Mouse (Mus musculus) Muller cell, postnatal 12 days (primary cell): ENCODE measurements around the gene Tecpr1.

ENCODE experiments used
- DNase-seq: peaks from one replicate; pipeline ENCODE4 v3.0.0-alpha.2; 2015; ENCODE audit errors: inconsistent ontology term

Gene Tecpr1

DNA sequence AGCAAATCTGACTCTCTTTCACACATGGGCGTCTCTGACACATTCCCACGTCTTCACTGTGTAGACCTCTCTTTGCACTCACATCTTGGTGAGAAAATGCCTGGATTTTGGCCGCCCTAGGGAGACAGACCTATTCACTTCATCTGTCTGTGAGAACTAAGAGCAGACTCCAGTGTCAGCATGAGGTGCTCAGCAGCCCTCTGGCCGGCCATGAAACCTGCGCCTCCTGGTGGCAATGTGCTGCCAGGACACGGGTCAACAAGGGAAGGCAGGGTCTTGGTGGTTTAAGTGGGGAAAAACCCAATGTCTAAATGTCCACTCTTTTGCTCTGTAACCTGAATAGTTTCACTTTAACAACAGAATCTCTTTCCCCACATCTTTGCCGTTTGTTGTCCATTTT lies 9.0 kb downstream of the Tecpr1 start:
- DNase-seq = no peak

DNA sequence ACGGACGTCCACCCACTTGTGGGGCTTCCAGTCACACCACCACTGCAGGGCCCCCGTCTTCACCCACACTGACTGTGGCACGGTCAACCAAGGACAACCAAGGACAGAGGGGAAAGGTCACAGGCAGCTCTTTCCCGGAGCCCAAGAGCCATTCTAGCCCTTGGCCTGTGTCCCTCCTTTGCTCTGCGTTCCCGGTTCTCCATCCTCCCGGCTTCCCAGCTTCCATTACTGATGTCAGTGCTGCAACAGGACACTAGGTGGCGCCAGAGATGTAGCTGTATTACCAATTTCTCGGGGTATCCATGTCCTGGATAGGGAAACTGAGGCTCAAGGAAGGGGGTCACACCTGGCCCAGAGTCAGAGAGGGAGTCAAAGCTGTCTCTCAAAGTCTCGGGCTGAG lies 15.9 kb downstream of the Tecpr1 start:
- no peak for DNase-seq

DNA sequence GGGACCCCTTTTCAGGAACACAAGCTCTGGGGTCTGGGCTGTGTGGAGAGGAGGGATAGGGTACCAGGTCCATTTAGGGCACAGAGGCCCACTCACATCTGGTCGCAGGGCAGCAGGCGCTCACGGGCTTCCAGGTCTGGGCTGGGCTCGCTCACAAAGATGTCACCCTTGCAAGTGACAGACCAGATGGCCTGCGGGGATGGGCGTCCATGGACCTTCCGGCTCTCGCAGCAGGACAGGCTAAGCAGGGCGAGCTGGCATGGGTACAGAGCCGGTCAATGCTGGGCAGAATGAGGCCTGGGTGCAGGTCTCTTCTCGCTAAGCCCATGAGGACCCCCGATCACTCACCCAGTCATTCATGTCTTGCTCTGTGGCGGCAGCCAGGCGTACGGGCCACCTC lies 17.3 kb downstream of the Tecpr1 start:
- no peak for DNase-seq

DNA sequence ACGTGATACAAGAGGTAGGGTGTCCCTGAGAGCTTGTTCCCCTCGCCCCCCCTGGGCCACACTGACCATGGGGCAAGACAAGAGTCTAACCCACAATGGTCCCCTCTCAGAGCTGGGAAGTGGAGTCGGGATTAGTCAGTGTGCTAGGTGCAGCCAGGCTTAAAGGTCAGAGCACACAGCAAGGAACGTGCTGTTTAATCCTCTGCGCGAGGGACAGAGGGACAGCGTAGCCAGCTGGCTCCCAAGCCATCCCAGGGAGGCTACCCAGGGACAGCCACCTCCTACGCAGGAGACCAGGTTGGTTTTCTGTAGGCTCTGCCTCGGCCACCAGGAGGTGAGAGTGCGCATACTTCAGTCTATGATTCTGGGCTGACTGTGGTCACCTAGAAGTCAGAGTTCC lies 18.5 kb downstream of the Tecpr1 start:
- no peak for DNase-seq

DNA sequence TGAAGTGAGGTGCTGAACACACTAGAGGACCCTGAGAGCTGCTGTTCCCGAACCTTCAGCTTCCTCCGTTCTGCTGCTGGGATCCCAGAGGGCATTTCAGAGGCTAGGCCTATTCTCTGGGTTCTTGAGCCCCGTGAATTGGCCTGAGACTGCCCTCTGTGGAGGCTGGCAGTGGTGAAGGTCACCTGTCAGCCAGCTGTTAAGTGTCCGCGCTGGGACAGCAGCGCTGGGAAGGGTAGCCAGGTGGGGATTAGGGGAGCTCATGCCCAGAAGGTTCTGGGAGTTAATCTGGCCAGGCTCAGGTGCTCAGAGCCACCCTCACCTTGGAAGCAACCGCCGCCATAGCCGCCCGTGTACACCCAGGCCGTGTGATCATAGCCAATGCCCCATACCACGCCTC lies 19.1 kb downstream of the Tecpr1 start:
- DNase-seq = no peak

DNA sequence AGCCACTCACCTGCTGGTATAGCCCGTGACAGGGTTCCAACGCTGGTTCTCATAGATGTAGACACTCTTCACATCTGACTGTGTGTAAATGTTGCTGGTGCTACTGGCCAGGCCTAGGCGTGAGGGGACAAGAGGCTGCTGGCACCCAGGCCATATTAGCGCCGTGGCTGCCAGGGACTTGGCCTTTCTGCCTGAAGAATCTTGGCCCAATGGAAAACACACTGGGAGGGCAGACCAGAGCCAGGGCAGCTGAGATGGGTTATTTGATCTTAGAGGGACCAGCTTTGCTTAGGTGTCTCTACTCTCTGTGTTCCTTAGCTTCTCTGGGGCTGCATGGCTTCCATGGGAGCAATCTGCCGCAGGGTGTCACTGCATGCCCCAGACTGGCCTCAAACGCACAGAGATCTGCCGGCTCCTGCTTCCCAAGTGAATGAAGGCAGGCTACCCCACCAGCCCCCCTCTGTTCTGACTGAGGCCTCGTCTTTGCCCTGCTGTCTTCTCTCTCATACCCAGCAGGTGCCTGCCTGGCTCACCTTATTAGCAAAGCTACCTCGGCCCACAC lies 19.9 kb downstream of the Tecpr1 start:
- DNase-seq = no peak

DNA sequence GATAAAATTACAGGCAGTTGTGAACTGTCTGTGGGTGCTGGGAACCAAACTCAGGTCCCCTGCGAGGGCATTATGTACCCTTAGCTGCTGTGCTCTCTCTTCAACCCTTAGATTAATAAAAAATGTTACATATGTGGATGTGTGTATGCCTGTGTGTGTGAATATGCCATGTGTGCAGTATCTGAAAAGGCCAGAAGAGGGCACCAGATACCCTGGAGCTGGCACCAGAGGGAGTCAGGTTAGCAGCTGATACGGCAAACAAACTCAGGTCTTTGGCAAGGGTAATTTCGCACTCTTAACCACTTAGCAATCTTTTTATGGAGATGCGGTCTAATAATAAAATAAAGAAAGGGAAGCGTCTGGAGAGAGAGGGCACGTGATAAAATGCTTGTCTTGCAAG lies 21.0 kb downstream of the Tecpr1 start:
- DNase-seq = no peak

DNA sequence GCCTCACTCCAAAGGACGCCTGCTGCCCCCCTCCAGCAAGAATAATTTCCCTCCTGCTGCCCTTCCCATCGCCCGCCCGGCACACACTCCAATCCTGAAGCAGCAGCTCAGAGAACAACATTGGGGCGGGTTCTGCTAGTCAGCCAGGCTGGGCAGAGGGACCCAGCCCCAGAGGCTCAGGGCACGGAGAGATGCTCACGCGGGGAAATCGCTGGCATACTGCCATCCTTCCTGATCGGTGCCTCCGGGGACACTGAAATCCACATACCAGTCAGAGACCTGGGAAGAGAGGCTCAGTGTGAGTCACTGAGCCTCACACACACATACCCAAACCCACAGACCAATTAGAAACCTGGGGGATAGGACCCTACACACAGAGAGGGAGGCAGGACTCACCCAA lies 22.8 kb downstream of the Tecpr1 start:
- DNase-seq = peak; percentile 20

DNA sequence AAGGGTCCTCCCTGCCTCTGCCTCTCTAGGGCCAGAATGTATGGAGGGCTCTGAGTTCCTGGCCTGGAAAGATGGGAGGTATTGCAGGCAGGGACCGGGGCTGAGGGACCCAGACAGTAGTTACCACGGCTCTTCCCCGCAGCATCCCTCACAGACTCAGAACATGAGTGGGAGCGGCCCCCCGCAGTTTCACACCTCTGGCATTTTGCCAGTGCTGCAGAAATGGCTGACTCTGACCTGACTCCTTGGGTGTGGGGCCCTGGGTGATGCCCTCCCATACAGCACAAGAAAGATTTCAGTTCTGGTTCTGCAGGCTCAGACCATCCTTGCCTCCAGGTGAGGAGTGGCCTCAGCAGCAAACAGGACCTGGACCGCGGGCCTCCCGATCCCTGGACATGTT lies 27.8 kb downstream of the Tecpr1 start:
- no peak for DNase-seq

DNA sequence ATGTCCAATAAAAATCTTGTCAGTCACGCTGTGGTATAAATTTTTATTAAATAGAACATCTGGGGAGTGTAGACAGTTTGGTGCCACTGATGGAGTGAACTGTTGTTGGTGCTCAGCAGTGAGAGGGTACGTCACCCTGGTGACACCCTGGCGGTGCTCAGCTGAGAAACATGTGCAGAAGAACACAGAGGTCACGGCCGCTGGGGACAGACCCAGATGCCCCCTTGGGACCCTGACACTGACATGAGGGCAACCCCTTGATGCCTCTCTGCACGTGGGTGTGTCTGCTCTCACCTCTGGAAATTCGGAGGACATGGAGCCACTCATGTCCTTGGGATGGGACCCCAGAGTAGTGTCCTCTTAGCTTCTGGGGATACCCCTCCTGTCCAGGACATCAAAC lies 29.0 kb downstream of the Tecpr1 start:
- no peak for DNase-seq

DNA sequence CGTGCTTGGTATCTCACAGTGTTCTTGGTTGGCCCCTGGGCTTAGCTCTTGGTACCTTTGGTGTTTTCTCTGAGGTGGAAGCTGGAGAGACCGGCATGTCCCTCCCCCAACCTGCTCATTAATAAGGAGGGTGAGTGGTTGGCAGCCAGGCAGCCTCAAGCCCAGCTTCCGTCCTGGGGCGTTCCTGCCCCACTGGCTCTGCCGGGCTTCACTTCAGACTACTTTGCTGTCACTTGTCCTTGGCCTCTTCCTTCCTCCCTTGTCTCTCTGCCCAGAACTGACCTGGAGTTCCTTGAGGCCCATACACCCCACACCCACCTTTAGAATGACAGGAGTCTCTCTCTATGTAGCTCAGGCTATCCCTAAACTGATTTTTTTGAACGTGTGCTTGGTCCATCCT lies 30.7 kb downstream of the Tecpr1 start:
- no peak for DNase-seq

DNA sequence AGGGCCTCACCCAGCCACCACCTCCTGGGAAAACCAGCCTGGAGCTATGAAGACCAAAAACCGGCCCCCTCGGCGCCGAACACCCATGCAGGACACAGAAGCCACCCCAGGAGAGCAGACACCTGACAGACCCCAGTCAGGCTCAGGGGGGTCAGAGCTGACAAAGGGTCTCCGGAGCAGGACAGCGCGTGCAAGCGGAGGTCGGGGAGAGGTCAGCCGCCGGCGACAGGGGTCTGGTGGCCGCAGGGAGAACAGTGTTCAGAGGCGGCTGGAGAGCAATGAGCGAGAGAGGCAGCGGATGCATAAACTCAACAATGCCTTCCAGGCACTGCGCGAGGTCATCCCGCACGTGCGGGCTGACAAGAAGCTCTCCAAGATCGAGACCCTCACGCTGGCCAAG lies 32.4 kb downstream of the Tecpr1 start:
- DNase-seq = no peak

DNA sequence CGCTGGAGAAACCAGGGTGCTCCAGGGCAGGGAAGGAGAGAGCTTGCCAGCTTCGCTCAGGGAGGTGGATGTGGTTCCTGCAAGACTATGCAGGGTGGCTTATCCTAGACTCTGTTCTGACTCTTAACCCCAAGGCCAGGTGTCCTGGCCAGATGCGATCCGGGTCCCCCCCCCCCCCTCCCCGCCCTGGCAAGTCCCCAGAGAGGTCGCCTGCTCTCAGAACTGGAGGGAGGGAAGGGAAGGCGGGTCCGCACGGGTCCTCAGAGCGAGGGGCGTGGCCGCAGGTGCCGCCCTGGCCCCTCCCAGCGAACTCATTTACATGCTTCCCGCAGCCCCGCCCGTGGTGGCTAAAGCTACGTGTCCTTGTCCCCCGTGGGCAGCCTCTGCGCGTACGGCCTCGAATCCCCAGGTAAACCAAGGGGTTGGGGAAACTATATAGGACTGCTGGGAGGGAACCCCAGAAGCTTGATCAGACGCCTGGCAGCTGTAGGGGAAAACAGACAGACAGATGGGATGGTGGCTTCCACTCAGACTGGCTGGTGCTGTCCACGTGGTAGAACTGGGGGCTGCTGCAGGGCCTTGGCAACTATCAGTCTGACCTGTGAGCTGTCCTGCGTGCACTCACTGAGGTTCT lies 33.3 kb downstream of the Tecpr1 start, which contains the start of gene Bhlha15:
Gene Bhlha15, plus strand, starts transcription at position 337 of the 634 bp plus-strand sequence.
- peak; percentile 50 for DNase-seq

DNA sequence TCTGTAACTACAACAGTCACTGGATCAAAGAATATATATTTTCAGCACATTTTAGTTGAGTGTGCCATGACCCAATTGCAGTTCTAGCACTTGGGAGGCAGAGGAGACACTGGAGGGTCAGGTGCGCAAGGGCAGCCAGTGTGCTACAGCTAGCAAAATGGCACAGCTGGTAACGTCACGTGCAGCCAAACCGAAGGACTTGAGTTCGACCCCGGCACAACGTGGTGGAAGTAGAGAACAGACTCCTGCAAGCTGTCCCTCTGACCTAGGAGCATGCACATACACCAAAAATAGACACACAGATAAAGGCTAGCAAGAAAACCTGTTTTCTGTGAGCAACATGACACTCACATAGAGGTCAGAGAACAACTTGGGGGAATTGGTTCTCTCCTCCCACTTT lies 34.1 kb downstream of the Tecpr1 start:
- DNase-seq = no peak

DNA sequence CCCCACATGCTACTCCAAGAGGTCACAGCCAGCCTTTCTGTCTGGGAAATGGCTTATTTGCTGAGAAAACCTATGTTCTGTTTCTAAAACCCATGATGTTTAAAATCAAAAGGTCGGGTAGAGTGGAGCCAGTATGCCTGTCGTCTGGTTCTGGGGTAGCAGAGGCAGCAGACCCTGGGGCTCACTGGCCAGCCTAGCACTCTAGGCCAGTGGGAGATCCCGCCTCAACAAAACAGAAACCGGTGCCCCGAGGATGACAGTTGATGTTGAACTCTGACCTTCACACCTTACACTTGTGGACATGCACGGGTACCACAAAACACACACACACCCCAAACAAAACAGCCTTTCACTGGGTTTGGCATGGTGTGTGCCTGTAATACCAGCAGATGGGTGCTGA lies 35.0 kb downstream of the Tecpr1 start:
- DNase-seq = no peak

DNA sequence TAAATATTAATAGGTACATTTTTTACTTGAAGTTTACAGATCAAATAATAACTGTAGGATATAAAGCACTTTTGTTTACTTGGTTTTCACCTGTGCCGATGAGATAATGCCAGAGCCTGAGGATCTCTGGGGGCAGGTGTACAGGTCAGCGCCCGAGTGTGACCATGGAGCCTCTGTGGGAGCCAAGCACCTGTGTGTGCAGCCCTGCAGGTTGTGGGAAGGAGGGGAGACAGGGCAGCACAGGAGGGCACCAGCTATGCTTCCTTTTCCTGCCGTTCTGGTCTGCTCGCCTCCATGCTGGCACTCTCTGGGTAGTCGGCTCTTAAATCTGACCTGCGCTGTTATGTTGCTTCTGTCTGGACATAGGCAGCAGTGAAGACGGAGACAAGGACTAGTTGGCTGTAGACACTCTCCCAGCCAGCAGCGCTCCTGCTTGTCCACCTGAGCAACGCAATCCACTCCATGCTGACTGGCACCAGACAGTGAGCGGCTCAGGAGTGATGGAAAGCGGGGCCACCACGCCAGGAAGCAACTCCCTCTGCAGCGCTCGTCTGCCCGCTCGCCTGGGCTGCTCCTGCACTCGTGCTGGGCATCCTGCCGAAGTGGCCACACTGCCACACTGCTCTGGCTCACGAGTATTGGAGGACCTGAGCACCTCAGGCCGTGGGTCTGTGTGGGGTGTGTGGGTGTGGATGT lies 38.9 kb downstream of the Tecpr1 start:
- DNase-seq = no peak

DNA sequence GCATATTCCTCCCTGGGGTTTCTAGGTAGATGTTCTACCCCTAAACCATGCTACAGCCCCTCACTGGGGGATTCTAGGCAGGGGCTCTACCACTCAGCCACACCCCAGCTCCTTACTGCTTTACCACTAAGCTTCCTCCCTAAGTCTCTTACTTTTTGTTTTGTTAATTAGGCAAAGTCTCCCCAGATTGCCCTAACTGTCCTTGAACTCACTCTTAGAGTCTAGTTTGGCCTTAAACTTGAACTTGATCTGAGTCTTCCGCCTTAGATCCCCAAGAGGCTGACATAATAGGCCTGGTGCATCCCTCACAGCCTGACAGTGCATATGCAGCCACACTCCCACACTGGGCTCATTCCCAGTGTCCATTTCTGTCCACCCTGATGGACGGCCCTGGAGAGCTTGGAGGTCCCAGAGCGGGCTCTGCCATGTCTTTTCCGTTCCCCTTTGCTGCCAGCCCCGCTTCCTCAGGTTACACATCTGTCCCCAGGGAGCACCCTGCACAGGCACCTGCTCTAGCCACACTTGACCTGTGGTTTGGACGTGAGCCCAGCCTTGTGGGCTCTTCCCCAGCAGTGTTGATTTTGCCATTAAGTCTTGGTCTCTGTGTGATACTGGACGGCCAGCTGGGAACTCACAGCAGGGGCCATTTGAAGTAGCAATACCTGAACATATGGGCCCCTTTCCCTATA lies 39.6 kb downstream of the Tecpr1 start:
- no peak for DNase-seq

DNA sequence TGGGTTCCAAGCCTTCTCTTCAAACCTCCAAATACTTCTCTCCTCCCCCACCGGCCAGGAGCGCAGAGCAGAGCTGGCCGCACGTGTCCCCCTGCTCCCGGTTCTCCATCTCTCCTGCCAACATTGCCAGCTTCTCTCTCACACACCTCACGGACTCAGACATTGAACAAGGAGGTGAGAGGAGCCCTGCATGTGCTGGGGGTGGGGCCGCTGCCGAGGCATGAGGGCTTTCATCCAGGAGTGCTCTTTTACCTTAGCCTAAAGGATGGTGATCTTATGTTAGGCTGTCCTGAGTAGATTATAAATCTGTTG lies 40.2 kb downstream of the Tecpr1 start:
- DNase-seq = no peak

DNA sequence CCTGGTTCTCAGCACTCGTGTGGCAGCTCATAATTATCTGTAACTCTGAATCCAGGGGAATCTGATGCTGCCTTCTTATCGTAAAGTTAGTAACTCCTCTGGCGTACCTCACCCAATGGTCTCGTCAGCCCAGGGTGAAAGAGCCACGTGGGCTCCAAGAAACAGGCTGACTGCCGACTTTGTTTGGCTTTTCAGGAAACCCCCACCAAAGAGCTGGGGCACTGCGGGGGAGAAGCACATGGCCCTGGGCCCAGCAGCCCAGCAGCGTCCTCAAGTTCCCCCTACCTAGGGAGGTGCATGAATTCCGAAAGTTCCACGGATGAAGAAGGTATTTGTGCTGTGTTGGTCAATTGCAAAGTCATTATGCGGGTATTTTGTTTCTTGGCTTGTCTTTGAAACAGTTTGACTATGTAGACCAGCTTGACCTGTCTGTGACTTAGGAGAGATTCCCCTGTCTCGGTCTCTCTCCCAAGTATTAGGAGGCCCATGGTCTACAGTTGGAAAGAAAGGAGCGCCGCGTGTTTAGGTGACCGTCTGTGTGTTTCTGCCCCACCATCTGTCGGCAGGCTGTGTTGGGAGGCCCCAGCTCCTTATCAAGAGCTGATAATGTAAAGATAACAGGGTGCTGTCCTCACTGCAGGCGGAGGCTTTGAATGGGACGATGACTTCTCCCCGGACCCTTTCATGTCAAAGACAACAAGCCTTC lies 40.7 kb downstream of the Tecpr1 start:
- DNase-seq = no peak

DNA sequence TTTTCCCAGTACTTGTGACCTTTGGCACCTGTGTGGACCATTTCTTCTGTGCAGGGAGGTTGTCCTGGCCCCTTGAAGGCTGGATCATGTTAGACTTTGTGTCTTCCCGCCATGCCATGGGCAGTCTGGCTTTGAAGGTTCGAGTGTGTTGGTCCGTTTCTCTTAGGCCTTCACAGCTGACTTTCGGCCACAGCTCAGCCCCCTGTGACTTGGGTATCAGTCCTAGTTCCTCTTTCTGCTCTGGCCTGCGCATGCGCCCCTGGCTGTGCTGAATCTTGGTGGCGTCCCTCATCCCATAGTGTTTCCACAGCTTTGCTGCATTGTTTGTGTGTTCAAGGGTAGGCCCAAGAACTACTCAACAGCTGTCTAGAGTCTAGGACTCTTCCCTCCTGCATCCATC lies 42.2 kb downstream of the Tecpr1 start:
- DNase-seq = no peak

DNA sequence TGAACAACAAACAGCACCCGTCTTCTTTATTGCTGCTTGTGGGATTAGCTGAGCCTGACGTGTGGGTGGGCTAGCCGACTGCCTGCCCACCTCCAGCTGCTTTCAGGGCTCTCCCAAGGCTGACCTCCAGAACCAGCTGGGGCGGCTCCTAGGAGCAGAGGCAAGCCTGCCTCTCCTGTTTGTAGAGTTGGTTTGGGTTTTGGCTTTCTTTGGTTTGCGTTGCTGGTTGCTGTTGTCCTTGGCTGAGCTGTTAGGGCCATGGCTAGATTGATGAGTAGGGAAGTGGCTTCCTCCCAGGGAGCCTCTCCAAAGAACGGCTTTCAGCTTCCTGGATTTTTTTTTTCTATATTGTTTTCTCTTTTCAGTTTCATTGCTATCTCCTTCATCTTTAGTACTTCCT lies 45.2 kb downstream of the Tecpr1 start:
- no peak for DNase-seq

DNA sequence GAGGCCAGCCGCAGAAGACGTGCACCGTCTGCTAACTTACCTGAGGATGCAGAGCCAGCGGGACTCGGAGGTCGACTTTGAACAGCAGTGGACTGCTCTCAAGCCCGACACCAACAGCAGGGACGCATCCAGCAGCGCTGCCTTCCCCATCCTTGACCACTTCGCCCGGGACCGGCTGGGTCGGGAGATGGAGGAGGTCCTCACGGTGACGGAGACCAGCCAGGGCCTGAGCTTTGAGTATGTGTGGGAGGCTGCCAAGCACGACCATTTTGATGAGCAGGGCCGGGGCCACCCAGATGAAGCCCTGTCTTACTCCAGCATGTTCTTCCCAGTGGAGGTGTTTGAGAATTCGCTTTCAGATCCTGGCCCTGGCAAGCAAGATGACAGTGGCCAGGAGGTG lies 49.8 kb downstream of the Tecpr1 start:
- DNase-seq = no peak
